Mouse (Mus musculus): ENCODE data around the gene Pde4a.

Gene Pde4a

GRCm38 (mm10) chr9:21148427-21148826, 17.1 kb upstream of the Pde4a start:
- no peak for ATAC-seq (ENCODE audit: low TSS enrichment)

- no peak for ATAC-seq (ENCODE audit: low TSS enrichment)
Observed at GRCm38 (mm10) chr9:21149077-21149653, 16.3 kb upstream of the Pde4a start.

- ATAC-seq (ENCODE audit: low TSS enrichment): peak; percentile 92
Observed at GRCm38 (mm10) chr9:21149654-21150419, 15.7 kb upstream of the Pde4a start, which contains the start of gene Cdc37. Gene Cdc37 (minus strand): TSS chr9:21149982.

- peak; percentile 75 for ATAC-seq (ENCODE audit: low TSS enrichment)
Observed at GRCm38 (mm10) chr9:21152715-21153114, 12.8 kb upstream of the Pde4a start.

- no peak for ATAC-seq (ENCODE audit: low TSS enrichment)
Observed at GRCm38 (mm10) chr9:21153331-21153730, 12.2 kb upstream of the Pde4a start.

- peak; percentile 35; the same call in 1 of the 2 replicates for ATAC-seq (ENCODE audit: low TSS enrichment)
Observed at GRCm38 (mm10) chr9:21153833-21154232, 11.7 kb upstream of the Pde4a start.

GRCm38 (mm10) chr9:21154787-21155186, 10.7 kb upstream of the Pde4a start:
- ATAC-seq (ENCODE audit: low TSS enrichment): no peak

GRCm38 (mm10) chr9:21161209-21161909, 4.2 kb upstream of the Pde4a start:
- ATAC-seq (ENCODE audit: low TSS enrichment): peak; percentile 70

GRCm38 (mm10) chr9:21163086-21164050, 2.1 kb upstream of the Pde4a start:
- no peak for ATAC-seq (ENCODE audit: low TSS enrichment)

- ATAC-seq (ENCODE audit: low TSS enrichment): peak; percentile 43
Observed at GRCm38 (mm10) chr9:21164072-21164471, 1.4 kb upstream of the Pde4a start.

GRCm38 (mm10) chr9:21165952-21166451, 488 bp downstream of the Pde4a start:
- no peak for ATAC-seq (ENCODE audit: low TSS enrichment)

- no peak for ATAC-seq (ENCODE audit: low TSS enrichment)
Observed at GRCm38 (mm10) chr9:21166516-21166915, 1.0 kb downstream of the Pde4a start.

- ATAC-seq (ENCODE audit: low TSS enrichment): no peak
Observed at GRCm38 (mm10) chr9:21167140-21168097, 1.9 kb downstream of the Pde4a start.

GRCm38 (mm10) chr9:21168161-21169123, 2.9 kb downstream of the Pde4a start:
- peak; percentile 11; the same call in 1 of the 2 replicates for ATAC-seq (ENCODE audit: low TSS enrichment)

- ATAC-seq (ENCODE audit: low TSS enrichment): no peak
Observed at GRCm38 (mm10) chr9:21169157-21169556, 3.6 kb downstream of the Pde4a start.

- no peak for ATAC-seq (ENCODE audit: low TSS enrichment)
Observed at GRCm38 (mm10) chr9:21172364-21172763, 6.8 kb downstream of the Pde4a start.

GRCm38 (mm10) chr9:21180402-21180801, 14.9 kb downstream of the Pde4a start:
- no peak for ATAC-seq (ENCODE audit: low TSS enrichment)

- ATAC-seq (ENCODE audit: low TSS enrichment): no peak
Observed at GRCm38 (mm10) chr9:21180841-21181240, 15.3 kb downstream of the Pde4a start.

Data from frontal cortex, adult (tissue).